Mouse (Mus musculus) heart, adult 2 months (tissue): ENCODE measurements around the gene Plce1.
A peak's percentile ranks its signal among the peaks of the same experiment; 100 is the strongest.

ENCODE experiments used
- CTCF ChIP-seq: fragments of 200-600 bp; IDR thresholded peaks from 2 replicates; pipeline ENCODE4 v1.8.1; 2022; ENCODE audit warnings: antibody characterized with exemption, mild to moderate bottlenecking, moderate library complexity
- POLR2A ChIP-seq: fragments of 200-500 bp; IDR thresholded peaks from 2 replicates; pipeline ENCODE4 v1.6.1; 2011; ENCODE audit warnings: mild to moderate bottlenecking, low read depth, low read length, control low read depth; ENCODE audit not compliant: insufficient read depth

DNA sequence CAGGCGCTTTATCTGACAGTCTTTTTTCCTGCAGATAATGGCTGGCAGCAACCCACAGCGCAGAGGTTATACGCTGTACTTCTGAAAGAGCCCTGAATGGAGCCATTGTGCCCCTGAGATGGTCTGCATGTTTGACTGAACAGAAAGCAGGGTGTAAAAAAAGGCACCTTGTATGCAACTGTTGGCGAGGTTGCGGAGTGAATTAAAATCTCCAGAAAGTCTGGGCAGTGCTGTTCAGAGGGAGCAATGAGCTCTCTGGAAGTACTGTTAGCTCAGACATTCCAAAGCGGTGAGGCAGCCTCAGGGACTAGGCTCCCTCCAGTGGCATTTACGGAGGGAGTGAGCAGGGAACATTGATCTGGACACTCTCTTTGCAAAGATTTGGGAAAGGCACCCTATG lies 2.0 kb upstream of the Plce1 start:
- TF ChIP-seq CTCF (peak; percentile 58), POLR2A (no peak)
